Mouse (Mus musculus): ENCODE results near the gene Lsm14a. TPM values are rescaled to one million over a fixed set of nuclear protein-coding genes. Genes with fewer than 3 reads are reported as not detected.
A peak's percentile ranks its signal among the peaks of the same experiment; 100 is the strongest.

The Lsm14a gene
- 87.5 and 92.9 TPM in 2 replicates for polyA plus RNA-seq (2016; fragmentation: Nextera tagmentation; extraction: Ambion mirVana)

DNA sequence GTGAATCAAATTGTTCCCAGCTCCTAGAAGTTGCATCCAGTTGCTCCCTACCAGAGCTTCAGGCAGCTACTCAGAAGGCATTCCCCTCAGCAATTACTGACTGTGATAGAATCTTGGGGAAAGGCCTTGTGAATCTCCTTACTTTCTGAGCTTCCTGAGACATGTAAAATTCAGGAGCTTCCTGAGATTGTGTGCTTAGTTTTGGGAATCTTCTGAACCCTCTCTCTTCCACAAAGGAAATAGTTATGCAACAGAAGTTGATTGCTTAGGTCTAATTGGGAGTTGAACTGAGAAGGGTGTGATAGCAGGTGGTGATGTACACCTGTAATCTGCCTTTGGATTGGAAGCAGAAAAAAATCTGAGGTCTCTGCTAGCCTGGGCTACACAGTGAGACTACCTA lies at the start of gene Lsm14a:
Gene Lsm14a (minus strand): TSS at position 101 of the 400 bp plus-strand sequence.
- Histone ChIP-seq H3K4me3 (no peak within 1 kb of the TSS), H3K4me1 (peaks cover 14% of the 10 kb centered on the region), H3K27me3 (replicated peaks; ENCODE audit: low read depth, poor library complexity, severe bottlenecking) (no peaks in the 10 kb centered on the region), H3K27ac (replicated peaks) (no peak within 1 kb of the TSS), H3K9me3 (no peaks in the 10 kb centered on the region), H3K36me3 (replicated peaks) (no peaks in the 10 kb centered on the region)
- DNase-seq (ENCODE audit: low spot score), result no peak

DNA sequence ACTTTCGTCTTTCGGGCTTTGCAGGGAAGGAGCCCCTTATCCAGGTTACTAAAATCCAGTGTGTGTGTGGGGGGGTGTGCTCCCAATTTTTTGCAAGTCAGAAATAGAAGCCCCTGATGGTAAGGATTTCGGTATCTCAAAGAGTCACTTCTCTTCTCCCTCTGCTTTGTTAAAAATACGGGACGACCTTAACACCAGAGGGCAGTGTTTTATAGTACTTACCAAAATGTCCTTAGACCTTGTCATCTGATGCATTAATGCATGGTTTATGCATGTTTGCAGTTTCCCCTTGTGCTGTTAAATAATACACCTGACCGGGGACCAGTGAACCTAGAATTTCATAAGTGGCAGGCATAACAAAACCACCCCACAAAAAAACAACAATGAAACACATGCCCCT lies 45.8 kb upstream of the Lsm14a start:
- 46% methylated on average over 6 of the region's 6 CpGs for WGBS
- Histone ChIP-seq H3K4me3 (no peak overlapping the region), H3K27me3 (replicated peaks; ENCODE audit: low read depth, poor library complexity, severe bottlenecking) (no peaks in the 10 kb centered on the region), H3K27ac (replicated peaks) (no peak overlapping the region), H3K9me3 (no peaks in the 10 kb centered on the region), H3K36me3 (replicated peaks) (no peaks in the 10 kb centered on the region), H3K4me1 (no peaks in the 10 kb centered on the region)
- no peak for DNase-seq (ENCODE audit: low spot score)

- DNase-seq (ENCODE audit: low spot score), result no peak
- WGBS, result 81% methylated on average over 1 of the region's 1 CpGs
- no peak overlapping the region for H3K4me3 ChIP-seq
- no peaks in the 10 kb centered on the region for H3K36me3 ChIP-seq (replicated peaks)
- peaks cover 4% of the 10 kb centered on the region; the same call in 1 of the 2 replicates for H3K4me1 ChIP-seq
- H3K27me3 ChIP-seq (replicated peaks; ENCODE audit: low read depth, poor library complexity, severe bottlenecking), result no peaks in the 10 kb centered on the region
- no peak overlapping the region for H3K27ac ChIP-seq (replicated peaks)
- H3K9me3 ChIP-seq, result no peaks in the 10 kb centered on the region
Observed at GRCm38 (mm10) chr7:34433597-34433996, 40.5 kb upstream of the Lsm14a start.

GRCm38 (mm10) chr7:34421201-34421600 lies 28.1 kb upstream of the Lsm14a start:
- no peak overlapping the region for H3K27ac ChIP-seq (replicated peaks)
- DNase-seq (ENCODE audit: low spot score), result no peak
- H3K9me3 ChIP-seq, result no peaks in the 10 kb centered on the region
- WGBS, result 81% methylated on average over 2 of the region's 2 CpGs
- no peaks in the 10 kb centered on the region for H3K4me1 ChIP-seq
- H3K27me3 ChIP-seq (replicated peaks; ENCODE audit: low read depth, poor library complexity, severe bottlenecking), result no peaks in the 10 kb centered on the region
- H3K36me3 ChIP-seq (replicated peaks), result no peaks in the 10 kb centered on the region
- H3K4me3 ChIP-seq, result no peak overlapping the region

- WGBS, result 12% methylated on average over 8 of the region's 8 CpGs
- no peak overlapping the region for H3K4me3 ChIP-seq
- peak; percentile 71 for DNase-seq (ENCODE audit: low spot score)
- H3K27me3 ChIP-seq (replicated peaks; ENCODE audit: low read depth, poor library complexity, severe bottlenecking), result no peaks in the 10 kb centered on the region
- no peaks in the 10 kb centered on the region for H3K9me3 ChIP-seq
- no peak overlapping the region for H3K27ac ChIP-seq (replicated peaks)
- no peaks in the 10 kb centered on the region for H3K36me3 ChIP-seq (replicated peaks)
- H3K4me1 ChIP-seq, result peaks cover 3% of the 10 kb centered on the region; the same call in 1 of the 2 replicates
Observed at GRCm38 (mm10) chr7:34407492-34407891, 14.4 kb upstream of the Lsm14a start.

- DNase-seq (ENCODE audit: low spot score), result no peak
- 71% methylated on average over 11 of the region's 11 CpGs for WGBS
- no peak overlapping the region for H3K4me3 ChIP-seq
Observed at GRCm38 (mm10) chr7:34403876-34404275, 10.8 kb upstream of the Lsm14a start.

GRCm38 (mm10) chr7:34400070-34400469 lies 7.0 kb upstream of the Lsm14a start:
- Histone ChIP-seq H3K4me3 (no peak overlapping the region), H3K9me3 (no peaks in the 10 kb centered on the region), H3K4me1 (peaks cover 4% of the 10 kb centered on the region; the same call in 1 of the 2 replicates), H3K27me3 (replicated peaks; ENCODE audit: low read depth, poor library complexity, severe bottlenecking) (no peaks in the 10 kb centered on the region), H3K36me3 (replicated peaks) (no peaks in the 10 kb centered on the region), H3K27ac (replicated peaks) (no peak overlapping the region)
- DNase-seq (ENCODE audit: low spot score), result no peak
- WGBS, result 38% methylated on average over 4 of the region's 4 CpGs

More at GRCm38 (mm10) chr7:34403876-34404275, 10.8 kb upstream of the Lsm14a start:
- H3K27ac ChIP-seq (replicated peaks), result no peak overlapping the region
- no peaks in the 10 kb centered on the region for H3K27me3 ChIP-seq (replicated peaks; ENCODE audit: low read depth, poor library complexity, severe bottlenecking)
- peaks cover 3% of the 10 kb centered on the region; the same call in 1 of the 2 replicates for H3K4me1 ChIP-seq
- H3K9me3 ChIP-seq, result no peaks in the 10 kb centered on the region
- no peaks in the 10 kb centered on the region for H3K36me3 ChIP-seq (replicated peaks)

- Histone ChIP-seq H3K9me3 (no peaks in the 10 kb centered on the region), H3K36me3 (replicated peaks) (no peaks in the 10 kb centered on the region)
- WGBS, result 78% methylated on average over 5 of the region's 5 CpGs
Observed at GRCm38 (mm10) chr7:34398831-34399230, 5.7 kb upstream of the Lsm14a start.

DNA sequence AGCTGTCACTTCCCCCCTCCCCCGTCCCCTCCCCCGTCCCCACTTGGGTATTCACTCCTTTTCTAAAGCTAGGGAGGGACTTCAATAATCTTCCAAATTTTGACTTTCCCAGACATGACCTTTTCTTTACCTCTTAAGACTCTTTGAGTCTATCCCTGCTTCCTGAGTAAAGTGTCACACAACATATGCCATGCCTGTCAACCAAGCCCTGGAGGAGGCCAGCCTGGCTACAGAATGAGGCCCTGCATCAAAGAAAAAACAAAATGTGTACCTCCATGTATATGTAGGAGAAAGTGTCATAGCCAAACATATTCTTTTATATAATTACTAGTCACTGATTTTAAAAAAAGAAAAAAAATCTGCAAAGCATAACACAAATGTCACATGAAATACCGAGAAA lies 3.7 kb upstream of the Lsm14a start:
- Histone ChIP-seq H3K4me1 (peaks cover 4% of the 10 kb centered on the region; the same call in 1 of the 2 replicates), H3K9me3 (no peaks in the 10 kb centered on the region), H3K4me3 (no peak overlapping the region), H3K27ac (replicated peaks) (no peak overlapping the region), H3K36me3 (replicated peaks) (no peaks in the 10 kb centered on the region), H3K27me3 (replicated peaks; ENCODE audit: low read depth, poor library complexity, severe bottlenecking) (no peaks in the 10 kb centered on the region)
- DNase-seq (ENCODE audit: low spot score), result no peak
- WGBS, result 83% methylated on average over 3 of the region's 3 CpGs

More at GRCm38 (mm10) chr7:34398831-34399230, 5.7 kb upstream of the Lsm14a start:
- peaks cover 4% of the 10 kb centered on the region; the same call in 1 of the 2 replicates for H3K4me1 ChIP-seq
- no peak overlapping the region for H3K27ac ChIP-seq (replicated peaks)
- DNase-seq (ENCODE audit: low spot score), result peak; percentile 6
- H3K27me3 ChIP-seq (replicated peaks; ENCODE audit: low read depth, poor library complexity, severe bottlenecking), result no peaks in the 10 kb centered on the region
- H3K4me3 ChIP-seq, result no peak overlapping the region

DNA sequence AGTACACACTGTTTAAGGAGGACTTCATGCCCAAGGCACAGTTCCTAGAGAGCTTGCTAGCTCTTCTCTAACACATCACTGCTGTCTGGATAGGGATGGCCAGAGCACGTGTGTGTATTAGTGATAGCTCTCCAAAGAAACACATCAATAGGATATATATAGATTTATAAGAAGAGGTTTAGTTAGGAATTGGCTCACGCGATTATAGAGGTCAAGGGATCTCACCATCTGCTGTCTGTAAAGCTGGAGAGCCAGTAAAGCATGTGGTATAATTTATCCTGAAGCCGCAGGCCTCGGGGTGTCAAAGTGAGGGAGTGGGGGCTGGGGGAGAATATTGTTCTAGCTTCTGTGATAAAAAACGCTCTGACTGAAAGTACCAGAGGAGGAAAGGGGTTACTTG lies 2.6 kb upstream of the Lsm14a start:
- H3K4me1 ChIP-seq, result peaks cover 7% of the 10 kb centered on the region
- H3K27ac ChIP-seq (replicated peaks), result no peak overlapping the region
- no peaks in the 10 kb centered on the region for H3K27me3 ChIP-seq (replicated peaks; ENCODE audit: low read depth, poor library complexity, severe bottlenecking)
- H3K36me3 ChIP-seq (replicated peaks), result no peaks in the 10 kb centered on the region
- WGBS, result 81% methylated on average over 6 of the region's 6 CpGs
- no peak overlapping the region for H3K4me3 ChIP-seq
- no peak for DNase-seq (ENCODE audit: low spot score)
- no peaks in the 10 kb centered on the region for H3K9me3 ChIP-seq

DNA sequence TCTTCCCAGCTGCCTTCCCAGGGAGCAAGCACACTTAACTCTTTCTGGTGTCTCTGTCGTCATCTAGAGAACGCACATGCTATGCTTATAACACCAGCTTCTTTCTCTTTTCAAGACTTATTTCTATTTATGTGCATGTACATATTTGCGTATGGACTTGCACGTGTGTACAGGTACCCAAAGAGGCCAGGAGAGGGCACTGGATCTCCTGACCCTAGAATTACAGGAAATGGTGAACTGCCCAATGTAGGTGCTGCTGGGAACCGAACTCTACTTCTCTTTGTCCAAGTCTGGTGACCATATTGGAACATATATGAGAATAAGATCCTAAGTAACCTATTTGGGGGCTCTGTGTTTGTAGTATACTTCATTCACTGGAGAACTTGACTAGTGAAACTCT lies 1.5 kb upstream of the Lsm14a start:
- 78% methylated on average over 5 of the region's 5 CpGs for WGBS
- no peaks in the 10 kb centered on the region for H3K9me3 ChIP-seq

DNA sequence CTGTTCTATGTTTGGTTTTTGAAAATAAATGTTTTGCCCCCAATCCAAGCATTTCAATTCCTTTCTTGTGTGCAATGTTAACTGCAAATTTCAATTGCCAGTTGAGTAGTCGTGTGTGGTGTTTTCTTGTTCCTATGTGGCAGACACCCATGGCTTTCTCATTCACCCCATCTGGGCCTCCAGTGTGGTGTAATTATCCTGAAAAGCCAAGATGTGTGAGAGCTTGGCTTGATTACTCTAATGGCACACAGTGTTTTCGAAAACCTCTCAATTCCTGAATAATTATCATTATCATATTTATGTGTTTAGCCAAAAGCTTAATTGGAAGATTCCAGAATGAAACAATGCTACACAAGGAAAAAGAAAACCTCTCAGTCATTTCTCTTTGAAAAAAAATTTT lies 976 bp upstream of the Lsm14a start:
- Histone ChIP-seq H3K4me1 (peaks cover 14% of the 10 kb centered on the region), H3K9me3 (no peaks in the 10 kb centered on the region), H3K27ac (replicated peaks) (no peak overlapping the region), H3K36me3 (replicated peaks) (no peaks in the 10 kb centered on the region), H3K4me3 (no peak overlapping the region), H3K27me3 (replicated peaks; ENCODE audit: low read depth, poor library complexity, severe bottlenecking) (no peaks in the 10 kb centered on the region)
- no peak for DNase-seq (ENCODE audit: low spot score)
- 73% methylated on average over 2 of the region's 2 CpGs for WGBS

More for the DNA sequence above, 1.5 kb upstream of the Lsm14a start:
- Histone ChIP-seq H3K4me1 (peaks cover 14% of the 10 kb centered on the region), H3K27me3 (replicated peaks; ENCODE audit: low read depth, poor library complexity, severe bottlenecking) (no peaks in the 10 kb centered on the region), H3K4me3 (no peak overlapping the region), H3K27ac (replicated peaks) (no peak overlapping the region), H3K36me3 (replicated peaks) (no peaks in the 10 kb centered on the region)
- no peak for DNase-seq (ENCODE audit: low spot score)

DNA sequence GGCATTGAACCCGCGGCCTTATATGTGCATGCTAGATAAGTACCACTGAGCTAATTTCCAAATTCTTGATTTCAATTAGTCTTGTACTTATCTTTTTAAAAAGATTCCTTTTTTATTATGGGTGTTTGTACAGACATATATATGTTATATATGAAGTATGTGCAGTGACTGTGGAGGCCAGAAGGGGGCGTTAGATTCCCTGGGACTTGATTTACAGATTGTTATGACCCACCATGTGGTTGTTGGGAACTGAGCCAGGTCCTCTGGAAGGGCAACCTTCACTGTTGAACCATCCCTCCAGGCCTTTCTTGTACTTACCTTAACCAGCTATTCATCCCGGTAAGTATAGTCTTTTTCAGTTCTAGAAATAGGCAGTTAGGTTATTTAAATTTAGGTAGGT lies 780 bp downstream of the Lsm14a start:
- H3K4me3 ChIP-seq, result no peak overlapping the region
- no peak overlapping the region for H3K27ac ChIP-seq (replicated peaks)
- H3K9me3 ChIP-seq, result no peaks in the 10 kb centered on the region
- no peaks in the 10 kb centered on the region for H3K36me3 ChIP-seq (replicated peaks)
- no peak for DNase-seq (ENCODE audit: low spot score)
- WGBS, result 65% methylated on average over 4 of the region's 4 CpGs
- H3K27me3 ChIP-seq (replicated peaks; ENCODE audit: low read depth, poor library complexity, severe bottlenecking), result no peaks in the 10 kb centered on the region
- peaks cover 21% of the 10 kb centered on the region for H3K4me1 ChIP-seq

Measured in embryonic facial prominence, embryonic 10.5 days (tissue).